Mouse (Mus musculus): ENCODE measurements around the gene Ganc. TPM values are rescaled to one million over a fixed set of nuclear protein-coding genes. Genes with fewer than 3 reads are reported as not detected.

The Ganc gene
- polyA plus RNA-seq (2017; shearing (Covaris generic)) = 22.5 TPM

GRCm38 (mm10) chr2:120403653-120403985 lies at the start of gene Ganc:
TSS of gene Ganc (plus strand) at chr2:120403896.

GRCm38 (mm10) chr2:120403986-120404822 lies 508 bp downstream of the Ganc start, which contains the start of gene Tmem87a:
TSS of gene Tmem87a (minus strand) at chr2:120404113.

GRCm38 (mm10) chr2:120455719-120456118 lies 52.0 kb downstream of the Ganc start, which contains the start of gene Capn3:
TSS of gene Capn3 (plus strand) at chr2:120456019.

Other genes with a start within 250 kb of the Ganc start
- 10.8 TPM for gene Ehd4, start 249.3 kb upstream of the Ganc start, polyA plus RNA-seq (2017; shearing (Covaris generic))
- gene Pla2g4e, start 158.6 kb upstream of the Ganc start, polyA plus RNA-seq (2017; shearing (Covaris generic)) = not detected
- not detected for gene Pla2g4d, start 114.7 kb upstream of the Ganc start, polyA plus RNA-seq (2017; shearing (Covaris generic))
- gene Pla2g4f, start 89.7 kb upstream of the Ganc start, polyA plus RNA-seq (2017; shearing (Covaris generic)) = 7.7 TPM
- gene Vps39, start 50.8 kb upstream of the Ganc start, polyA plus RNA-seq (2017; shearing (Covaris generic)) = 42.2 TPM
- 25.4 TPM for gene Tmem87a, start 217 bp downstream of the Ganc start, polyA plus RNA-seq (2017; shearing (Covaris generic))
- gene Capn3, start 52.1 kb downstream of the Ganc start, polyA plus RNA-seq (2017; shearing (Covaris generic)) = 69.4 TPM
- 64.8 TPM for gene Zfp106, start 159.9 kb downstream of the Ganc start, polyA plus RNA-seq (2017; shearing (Covaris generic))
- gene Snap23, start 163.8 kb downstream of the Ganc start, polyA plus RNA-seq (2017; shearing (Covaris generic)) = 51.0 TPM
- 19.2 TPM for gene Haus2, start 205.5 kb downstream of the Ganc start, polyA plus RNA-seq (2017; shearing (Covaris generic))
- 29.8 TPM for gene Lrrc57, start 205.6 kb downstream of the Ganc start, polyA plus RNA-seq (2017; shearing (Covaris generic))
- gene Stard9, start 225.2 kb downstream of the Ganc start, polyA plus RNA-seq (2017; shearing (Covaris generic)) = 1.2 TPM

All from CD4-positive, CD25-positive, alpha-beta regulatory T cell (primary cell).